Mouse (Mus musculus) bone marrow macrophage, adult 2 months (primary cell): ENCODE data around the gene Mcoln2.

Experiments
- CTCF ChIP-seq: IDR thresholded peaks from 2 replicates; pipeline ENCODE4 v1.5.1; 2012; ENCODE audit warnings: low read depth, mild to moderate bottlenecking, low read length, moderate library complexity
- POLR2A ChIP-seq: IDR thresholded peaks from 2 replicates; pipeline ENCODE4 v1.6.1; 2012; ENCODE audit warnings: mild to moderate bottlenecking, low read depth, low read length, borderline replicate concordance

GRCm38 (mm10) chr3:146122125-146122420 lies 27.6 kb upstream of the Mcoln2 start:
- no peak for TF ChIP-seq CTCF
- TF ChIP-seq POLR2A = no peak
